Mouse (Mus musculus) neural tube, embryonic 13.5 days (tissue): ENCODE measurements around the gene Cmah. TPM values are rescaled to one million over a fixed set of nuclear protein-coding genes. Genes with fewer than 3 reads are reported as not detected.

Source experiments
- ATAC-seq: fragments of 200-750 bp; cut with Nextera tagmentation; 2 replicates; pipeline ENCODE4 v1.8.0; 2017; ENCODE audit warnings: low read depth, mild to moderate bottlenecking, moderate TSS enrichment, moderate library complexity
- H3K27ac ChIP-seq: fragments of 300-500 bp; sonication (generic); replicated peaks from 2 replicates; pipeline ENCODE4 v1.5.1; 2015; ENCODE audit warnings: moderate library complexity, mild to moderate bottlenecking, inconsistent platforms
- H3K27me3 ChIP-seq: fragments of 300-500 bp; sonication (generic); 2 replicates; pipeline ENCODE4 v1.6.1; 2015; ENCODE audit warnings: mild to moderate bottlenecking, inconsistent platforms
- H3K36me3 ChIP-seq: fragments of 300-500 bp; sonication (generic); 2 replicates; pipeline ENCODE4 v1.6.1; 2015; ENCODE audit warnings: mild to moderate bottlenecking, inconsistent platforms
- H3K4me1 ChIP-seq: fragments of 300-500 bp; sonication (generic); replicated peaks from 2 replicates; pipeline ENCODE4 v1.6.1; 2015; ENCODE audit warnings: inconsistent platforms
- H3K4me2 ChIP-seq: fragments of 300-500 bp; sonication (generic); 2 replicates; pipeline ENCODE4 v1.6.1; 2015; ENCODE audit warnings: inconsistent platforms, mild to moderate bottlenecking, moderate library complexity
- H3K4me3 ChIP-seq: fragments of 300-500 bp; sonication (generic); 2 replicates; pipeline ENCODE4 v1.5.1; 2015; ENCODE audit warnings: mild to moderate bottlenecking, inconsistent platforms
- H3K9ac ChIP-seq: fragments of 300-500 bp; sonication (generic); 2 replicates; pipeline ENCODE4 v1.6.1; 2015; ENCODE audit warnings: moderate library complexity, mild to moderate bottlenecking, inconsistent platforms
- H3K9me3 ChIP-seq: fragments of 300-500 bp; sonication (generic); 2 replicates; pipeline ENCODE4 v1.6.1; 2016; ENCODE audit warnings: inconsistent platforms
- WGBS: fragments of 180-500 bp; shearing (Covaris S2); methylation state at CpG from one replicate; pipeline ENCODE4 v1.1.7; 2015; 5-methylcytosine and 5-hydroxymethylcytosine counted together
- polyA plus RNA-seq: library from polyadenylated mRNA; unstranded; fragments of >200 nt; fragmentation: Nextera tagmentation; extraction: Ambion mirVana; gene quantifications from 2 replicates; pipeline ENCODE4 v1.2.1, GENCODE M21; 2015

Gene Cmah
- polyA plus RNA-seq, 1 experiment from 2014 or later, result 0.24 TPM

DNA sequence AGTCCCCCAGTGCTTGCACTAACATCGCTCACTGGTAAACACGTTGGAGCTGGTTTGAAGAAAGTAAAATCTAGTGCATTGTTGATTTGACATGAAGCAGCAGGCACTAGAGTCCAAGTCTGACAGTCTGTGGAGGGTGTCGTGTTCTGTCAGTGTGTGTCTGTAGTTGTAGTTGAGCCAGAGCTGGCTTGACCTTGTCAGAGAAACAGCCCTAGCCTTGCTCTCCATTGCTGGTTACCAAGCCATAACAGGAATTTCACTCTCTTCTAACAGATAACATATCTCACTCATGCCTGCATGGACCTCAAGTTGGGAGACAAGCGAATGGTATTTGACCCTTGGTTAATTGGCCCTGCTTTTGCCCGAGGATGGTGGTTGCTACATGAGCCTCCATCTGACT, 103.0 kb downstream of the Cmah start:
- Histone ChIP-seq H3K36me3 (no peaks in the 10 kb centered on the region), H3K4me2 (no peak overlapping the region), H3K9ac (no peak overlapping the region), H3K9me3 (no peaks in the 10 kb centered on the region), H3K27me3 (0 out of 2 replicates have a peak, but pooled peaks cover 4% of the 10 kb centered on the region), H3K27ac (no peak overlapping the region), H3K4me1 (no peaks in the 10 kb centered on the region), H3K4me3 (no peak overlapping the region)
- 85% methylated on average over 5 of the region's 5 CpGs for WGBS
- no peak for ATAC-seq

DNA sequence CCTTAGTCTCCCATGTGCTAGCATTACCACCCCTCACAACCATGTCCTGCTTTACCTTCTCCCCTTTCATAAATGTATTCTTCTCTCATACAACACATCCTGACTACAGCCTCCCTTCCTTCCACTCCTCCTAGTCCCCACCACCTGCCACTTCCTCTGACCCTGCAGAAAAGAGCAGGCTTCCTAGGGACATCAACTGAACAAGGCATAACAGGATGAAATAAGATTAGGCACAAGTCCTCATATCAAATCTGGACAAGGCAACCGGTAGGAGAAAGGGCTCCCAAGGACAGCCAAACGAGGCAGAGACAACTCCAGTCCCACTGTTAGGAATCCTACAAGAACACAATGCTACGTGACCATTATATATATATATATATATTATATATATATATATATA, 104.4 kb downstream of the Cmah start:
- WGBS, result 92% methylated on average over 3 of the region's 3 CpGs
- H3K4me1 ChIP-seq, result no peaks in the 10 kb centered on the region
- H3K9me3 ChIP-seq, result no peaks in the 10 kb centered on the region
- H3K4me3 ChIP-seq, result no peak overlapping the region
- H3K9ac ChIP-seq, result no peak overlapping the region
- no peak overlapping the region for H3K4me2 ChIP-seq
- H3K27me3 ChIP-seq, result peaks cover 9% of the 10 kb centered on the region; the same call in 1 of the 2 replicates
- H3K36me3 ChIP-seq, result no peaks in the 10 kb centered on the region
- ATAC-seq, result no peak
- no peak overlapping the region for H3K27ac ChIP-seq

DNA sequence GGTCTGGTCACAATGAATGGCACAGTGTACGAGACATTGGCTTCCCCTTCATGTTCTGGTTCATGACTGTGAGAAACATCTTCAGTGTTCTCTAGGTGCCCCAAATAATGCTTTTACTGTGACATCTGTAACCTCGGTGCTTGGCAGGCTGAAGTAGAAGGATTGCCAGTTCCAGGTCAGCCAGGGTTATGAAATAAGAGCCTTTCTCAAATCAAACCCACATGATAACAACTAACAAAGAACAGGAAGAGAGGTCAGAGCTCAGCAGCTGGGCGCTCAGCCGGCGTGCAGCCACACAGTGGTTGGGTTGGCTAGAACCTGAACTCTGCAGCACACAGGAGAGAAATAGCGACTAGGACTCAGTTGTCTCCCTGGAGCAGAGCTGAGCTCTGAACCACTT, 115.1 kb downstream of the Cmah start:
- no peak overlapping the region for H3K4me2 ChIP-seq
- H3K4me3 ChIP-seq, result no peak overlapping the region
- no peak overlapping the region for H3K9ac ChIP-seq
- H3K27me3 ChIP-seq, result no peaks in the 10 kb centered on the region; the same call in 1 of the 2 replicates
- 67% methylated on average over 6 of the region's 6 CpGs for WGBS
- H3K27ac ChIP-seq, result no peak overlapping the region
- no peak for ATAC-seq
- no peaks in the 10 kb centered on the region for H3K36me3 ChIP-seq
- H3K4me1 ChIP-seq, result peaks cover under 1% of the 10 kb centered on the region; the same call in 1 of the 2 replicates
- no peaks in the 10 kb centered on the region for H3K9me3 ChIP-seq

DNA sequence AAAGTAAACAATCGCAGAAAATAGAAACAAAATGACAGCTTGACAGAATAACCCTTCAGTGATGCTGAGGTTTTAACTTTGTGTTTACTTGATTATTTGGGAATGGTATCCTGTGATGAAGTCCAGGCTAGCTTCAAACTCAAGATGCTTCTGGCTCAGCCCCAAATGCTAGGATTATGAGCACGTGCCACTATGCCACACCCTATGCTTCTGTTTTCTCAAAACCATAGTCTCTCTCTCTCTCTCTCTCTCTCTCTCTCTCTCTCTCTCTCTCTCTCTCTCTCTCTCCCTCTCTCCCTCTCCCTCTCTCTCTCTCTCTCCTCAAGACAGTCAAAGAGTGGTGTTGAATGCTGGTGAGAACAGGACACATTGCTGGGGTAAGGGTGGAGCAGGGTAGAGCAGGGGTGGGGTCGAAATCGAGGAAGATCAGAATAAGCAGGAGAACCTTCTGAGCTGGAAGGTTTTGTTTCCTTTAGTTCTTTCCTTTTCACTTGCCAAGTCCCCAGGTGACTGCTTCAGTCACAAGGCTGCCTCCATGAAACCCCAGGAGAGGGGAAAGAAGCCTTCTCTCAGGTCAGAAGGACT, 116.7 kb downstream of the Cmah start:
- 86% methylated on average over 4 of the region's 4 CpGs for WGBS
- Histone ChIP-seq H3K4me1 (no peaks in the 10 kb centered on the region), H3K4me3 (no peak overlapping the region), H3K4me2 (no peak overlapping the region), H3K9ac (no peak overlapping the region), H3K9me3 (no peaks in the 10 kb centered on the region), H3K27me3 (no peaks in the 10 kb centered on the region; the same call in 1 of the 2 replicates), H3K36me3 (no peaks in the 10 kb centered on the region), H3K27ac (no peak overlapping the region)
- no peak for ATAC-seq

DNA sequence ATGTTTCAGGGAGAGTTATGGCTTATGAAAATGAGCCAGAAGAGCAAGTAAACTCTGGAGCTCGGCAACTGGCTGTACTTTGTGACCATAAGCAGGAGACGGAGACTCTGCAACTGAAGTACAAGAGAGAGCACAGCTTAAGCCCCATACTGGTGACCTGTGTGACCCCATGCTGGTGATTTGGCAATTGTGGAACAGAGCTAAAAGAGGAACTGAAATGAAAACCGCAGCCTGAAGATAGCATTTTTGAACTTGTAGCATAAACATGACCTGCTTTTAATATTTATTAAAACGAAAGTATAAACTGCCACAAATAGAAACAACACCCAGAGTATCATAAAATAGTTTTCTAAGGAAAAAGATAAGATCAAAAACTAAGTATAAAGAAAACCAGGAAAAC, 117.5 kb downstream of the Cmah start:
- Histone ChIP-seq H3K4me3 (no peak overlapping the region), H3K9me3 (no peaks in the 10 kb centered on the region), H3K36me3 (no peaks in the 10 kb centered on the region), H3K4me2 (no peak overlapping the region), H3K27ac (no peak overlapping the region), H3K27me3 (no peaks in the 10 kb centered on the region; the same call in 1 of the 2 replicates), H3K9ac (no peak overlapping the region), H3K4me1 (no peaks in the 10 kb centered on the region)
- 72% methylated on average over 4 of the region's 4 CpGs for WGBS
- no peak for ATAC-seq

DNA sequence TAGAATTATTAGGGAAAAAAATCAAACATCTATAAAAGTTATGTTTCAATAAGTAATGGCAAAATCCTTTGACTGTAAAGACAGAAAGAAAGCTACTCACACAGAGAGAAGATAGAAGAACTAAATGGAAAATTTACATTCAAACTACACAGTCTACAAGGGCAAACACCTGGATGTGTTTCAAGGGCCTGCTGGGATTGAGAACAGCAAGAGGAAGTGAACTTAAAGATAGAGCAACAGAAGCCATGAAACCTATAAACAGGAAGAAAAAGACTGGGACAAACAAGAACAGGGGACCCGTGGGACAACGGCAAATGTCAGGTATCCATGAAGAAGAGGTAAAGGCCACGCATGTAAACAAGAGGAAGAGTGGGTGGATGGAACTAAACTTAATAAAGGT, 118.0 kb downstream of the Cmah start:
- 91% methylated on average over 3 of the region's 3 CpGs for WGBS
- Histone ChIP-seq H3K4me1 (no peaks in the 10 kb centered on the region), H3K9me3 (no peaks in the 10 kb centered on the region), H3K36me3 (no peaks in the 10 kb centered on the region), H3K4me3 (no peak overlapping the region), H3K9ac (no peak overlapping the region), H3K27ac (no peak overlapping the region), H3K27me3 (no peaks in the 10 kb centered on the region; the same call in 1 of the 2 replicates), H3K4me2 (no peak overlapping the region)
- ATAC-seq, result no peak

DNA sequence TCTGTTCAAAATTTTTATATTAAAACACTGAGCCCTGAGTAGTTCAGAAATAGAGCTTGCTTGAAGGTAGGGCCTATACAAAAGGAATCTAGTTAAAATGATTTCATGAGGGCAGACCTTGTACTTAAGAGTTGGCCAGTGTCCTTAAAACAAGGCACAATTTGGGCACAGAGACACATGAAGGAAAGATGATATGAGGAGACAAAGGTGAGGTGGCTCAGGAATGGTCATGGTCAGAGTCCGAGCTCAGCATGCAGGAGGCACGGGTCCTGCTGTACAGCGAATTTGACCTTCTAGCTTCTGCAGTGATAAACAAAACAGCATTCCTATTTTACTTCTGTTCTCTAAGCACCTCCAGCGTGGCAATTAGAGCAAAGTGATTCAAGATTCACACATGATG, 118.9 kb downstream of the Cmah start:
- ATAC-seq, result no peak
- WGBS, result 88% methylated on average over 4 of the region's 4 CpGs
- Histone ChIP-seq H3K27me3 (no peaks in the 10 kb centered on the region; the same call in 1 of the 2 replicates), H3K36me3 (no peaks in the 10 kb centered on the region), H3K9ac (no peak overlapping the region), H3K4me3 (no peak overlapping the region), H3K27ac (no peak overlapping the region), H3K9me3 (no peaks in the 10 kb centered on the region), H3K4me1 (no peaks in the 10 kb centered on the region), H3K4me2 (no peak overlapping the region)

DNA sequence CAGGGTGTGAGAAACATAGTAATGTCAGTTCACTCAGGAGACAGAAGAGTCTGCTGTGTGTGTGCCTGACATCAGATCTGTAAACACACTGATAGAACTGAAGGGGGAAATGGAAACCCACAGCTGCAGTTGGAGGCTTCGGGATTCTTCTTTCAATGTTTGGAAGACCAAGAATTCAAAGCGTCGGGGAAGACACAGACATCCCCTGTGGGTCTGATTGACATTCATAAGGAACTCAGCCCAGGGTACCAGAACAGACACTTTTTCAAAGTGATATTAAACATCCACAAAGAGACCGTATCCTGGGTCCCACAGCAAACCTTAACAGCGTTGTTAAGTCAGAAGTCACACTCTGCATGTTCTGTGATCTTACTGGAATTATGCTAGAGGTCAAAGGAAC, 119.8 kb downstream of the Cmah start:
- 66% methylated on average over 5 of the region's 5 CpGs for WGBS

DNA sequence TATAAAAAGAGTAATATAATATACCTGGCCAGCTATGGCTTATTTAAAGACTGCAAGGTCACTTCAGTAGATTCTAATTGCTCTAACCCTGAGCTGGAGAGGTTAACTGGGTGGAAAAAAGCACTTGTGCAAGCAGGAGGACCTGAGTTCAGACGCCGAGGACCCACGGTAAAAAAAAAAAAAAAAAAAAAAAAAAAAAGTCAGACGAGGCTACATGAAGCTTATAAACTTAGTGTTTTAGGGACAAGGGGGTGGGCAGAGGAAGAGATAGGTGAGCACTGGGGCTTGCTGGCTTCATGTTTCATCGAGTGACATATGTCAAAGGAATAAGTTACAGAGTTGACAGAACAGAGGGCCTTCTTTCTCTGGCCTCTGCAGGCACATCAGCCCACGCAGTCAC, 121.4 kb downstream of the Cmah start:
- no peak overlapping the region for H3K4me3 ChIP-seq
- no peak overlapping the region for H3K4me2 ChIP-seq
- 73% methylated on average over 6 of the region's 6 CpGs for WGBS
- no peak for ATAC-seq
- no peaks in the 10 kb centered on the region for H3K36me3 ChIP-seq
- H3K4me1 ChIP-seq, result no peaks in the 10 kb centered on the region
- H3K9ac ChIP-seq, result no peak overlapping the region
- H3K27ac ChIP-seq, result no peak overlapping the region
- no peaks in the 10 kb centered on the region for H3K27me3 ChIP-seq
- no peaks in the 10 kb centered on the region for H3K9me3 ChIP-seq

More for the DNA sequence above, 119.8 kb downstream of the Cmah start:
- no peak overlapping the region for H3K9ac ChIP-seq
- H3K27ac ChIP-seq, result no peak overlapping the region
- H3K36me3 ChIP-seq, result no peaks in the 10 kb centered on the region
- ATAC-seq, result no peak
- no peaks in the 10 kb centered on the region; the same call in 1 of the 2 replicates for H3K27me3 ChIP-seq
- H3K4me3 ChIP-seq, result no peak overlapping the region
- H3K4me1 ChIP-seq, result no peaks in the 10 kb centered on the region
- no peak overlapping the region for H3K4me2 ChIP-seq
- no peaks in the 10 kb centered on the region for H3K9me3 ChIP-seq

DNA sequence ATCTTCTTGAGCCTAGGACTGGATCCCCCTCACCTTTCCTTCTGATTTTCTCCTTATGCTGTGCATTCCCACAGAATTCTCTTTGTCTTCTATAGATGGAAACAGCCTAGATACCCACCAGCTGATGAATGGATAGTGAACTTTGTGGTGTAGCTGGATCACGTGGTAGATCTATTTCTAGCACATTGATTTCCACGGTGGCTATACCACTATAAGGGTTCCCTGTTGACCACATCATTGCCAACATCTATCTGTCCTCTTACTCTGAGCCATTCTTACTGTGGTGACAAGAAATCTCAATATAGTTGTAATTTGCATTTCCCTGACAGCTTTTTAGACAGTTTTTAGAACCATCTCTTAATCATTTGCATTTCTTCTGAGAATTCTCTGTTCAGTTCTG, 124.3 kb downstream of the Cmah start:
- H3K36me3 ChIP-seq, result no peaks in the 10 kb centered on the region
- no peak overlapping the region for H3K4me3 ChIP-seq
- no peaks in the 10 kb centered on the region for H3K4me1 ChIP-seq
- H3K27me3 ChIP-seq, result no peaks in the 10 kb centered on the region
- H3K4me2 ChIP-seq, result no peak overlapping the region
- ATAC-seq, result no peak
- no peak overlapping the region for H3K9ac ChIP-seq
- H3K9me3 ChIP-seq, result no peaks in the 10 kb centered on the region
- WGBS, result 79% methylated on average over 2 of the region's 2 CpGs
- H3K27ac ChIP-seq, result no peak overlapping the region

DNA sequence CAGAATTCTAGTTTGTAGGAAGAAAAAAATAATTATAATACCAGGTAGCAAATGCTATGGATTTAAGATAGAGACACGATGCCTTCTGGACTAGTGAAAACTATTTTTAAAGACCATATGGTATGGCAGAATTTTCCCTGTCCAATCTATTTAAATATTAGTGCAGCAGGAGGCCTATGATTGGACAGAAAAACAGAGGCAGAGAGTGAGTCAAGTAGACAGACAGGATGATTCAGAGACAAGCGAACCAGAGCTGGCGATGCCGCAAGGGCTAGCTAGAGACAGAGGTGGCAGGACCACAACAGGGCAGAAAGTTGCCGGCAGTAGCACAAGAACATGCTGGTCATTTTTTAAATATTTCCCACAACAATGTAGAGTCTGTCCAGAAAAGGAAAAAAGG, 126.5 kb downstream of the Cmah start:
- Histone ChIP-seq H3K27me3 (no peaks in the 10 kb centered on the region), H3K9ac (no peak overlapping the region), H3K9me3 (no peaks in the 10 kb centered on the region), H3K4me2 (no peak overlapping the region), H3K4me1 (no peaks in the 10 kb centered on the region), H3K4me3 (no peak overlapping the region), H3K27ac (no peak overlapping the region), H3K36me3 (no peaks in the 10 kb centered on the region)
- 94% methylated on average over 5 of the region's 5 CpGs for WGBS
- no peak for ATAC-seq

DNA sequence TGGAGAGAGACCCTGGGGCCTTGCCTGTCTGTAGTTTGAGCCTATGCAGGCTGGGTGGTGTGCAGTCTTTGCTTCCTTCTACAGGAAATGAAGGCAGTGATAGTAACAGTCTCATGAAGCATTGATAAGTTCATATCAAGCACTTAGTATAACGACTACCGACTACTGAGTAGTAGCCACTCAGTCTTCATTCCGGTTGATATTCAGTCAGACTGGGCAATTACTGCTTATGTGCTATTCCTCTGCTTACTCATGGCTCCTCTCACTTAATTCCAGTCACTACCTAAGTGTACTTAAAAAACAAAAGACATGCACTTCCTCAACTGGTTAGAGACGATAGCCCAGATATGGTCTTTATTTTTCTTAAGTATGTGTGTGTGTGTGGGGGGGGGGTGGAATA, 129.2 kb downstream of the Cmah start:
- H3K36me3 ChIP-seq, result no peaks in the 10 kb centered on the region
- WGBS, result 88% methylated on average over 4 of the region's 4 CpGs
- no peaks in the 10 kb centered on the region for H3K4me1 ChIP-seq
- no peak overlapping the region for H3K9ac ChIP-seq
- no peak overlapping the region for H3K4me2 ChIP-seq
- no peaks in the 10 kb centered on the region for H3K9me3 ChIP-seq
- H3K4me3 ChIP-seq, result no peak overlapping the region
- no peak overlapping the region for H3K27ac ChIP-seq
- no peaks in the 10 kb centered on the region for H3K27me3 ChIP-seq
- ATAC-seq, result no peak

DNA sequence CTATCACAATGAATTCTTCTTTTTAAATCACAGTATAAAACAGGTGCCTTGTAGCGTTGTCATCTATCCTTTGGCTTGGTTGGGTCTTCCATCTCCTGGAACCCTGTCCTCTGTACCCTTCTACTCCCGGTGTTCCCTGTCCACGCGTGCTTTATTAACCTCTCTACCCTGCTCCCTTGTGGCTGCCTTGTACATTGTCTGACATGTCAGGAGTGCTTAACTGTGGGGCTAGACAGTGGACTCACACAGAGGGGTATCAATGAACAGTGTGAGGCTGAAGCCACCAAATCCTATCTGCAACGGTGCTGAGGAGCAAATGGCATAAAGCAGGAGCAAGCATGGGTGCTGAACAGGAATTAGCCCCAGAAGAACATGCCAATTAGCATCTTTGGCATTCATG, 133.3 kb downstream of the Cmah start:
- Histone ChIP-seq H3K4me2 (no peak overlapping the region), H3K4me3 (no peak overlapping the region), H3K4me1 (no peaks in the 10 kb centered on the region), H3K9me3 (no peaks in the 10 kb centered on the region), H3K27ac (no peak overlapping the region), H3K9ac (no peak overlapping the region), H3K27me3 (no peaks in the 10 kb centered on the region), H3K36me3 (no peaks in the 10 kb centered on the region)
- WGBS, result 80% methylated on average over 5 of the region's 5 CpGs
- ATAC-seq, result no peak
